Mouse (Mus musculus) gastrocnemius, postnatal 4 days (tissue): Measurements from ENCODE around the gene Frmd8. TPM values are rescaled to one million over a fixed set of nuclear protein-coding genes. Genes with fewer than 3 reads are reported as not detected.

Experiments
- DNase-seq, 2 experiments: peaks; one replicate each; pipeline ENCODE4 v3.0.0; 2021 to 2022; ENCODE audit warnings: low spot score in 2 of 2, mixed read lengths in 2 of 2
- total RNA-seq, 2 experiments: library from RNA; stranded (reverse); gene quantifications; 2 replicates each; pipeline ENCODE4 v1.2.3; 2021

The Frmd8 gene
- total RNA-seq, 2 experiments from 2014 or later = 16.2 to 16.7 TPM

- DNase-seq = no peak
Measured at GRCm38 (mm10) chr19:5840086-5840889, 34.8 kb downstream of the Frmd8 start.

DNA sequence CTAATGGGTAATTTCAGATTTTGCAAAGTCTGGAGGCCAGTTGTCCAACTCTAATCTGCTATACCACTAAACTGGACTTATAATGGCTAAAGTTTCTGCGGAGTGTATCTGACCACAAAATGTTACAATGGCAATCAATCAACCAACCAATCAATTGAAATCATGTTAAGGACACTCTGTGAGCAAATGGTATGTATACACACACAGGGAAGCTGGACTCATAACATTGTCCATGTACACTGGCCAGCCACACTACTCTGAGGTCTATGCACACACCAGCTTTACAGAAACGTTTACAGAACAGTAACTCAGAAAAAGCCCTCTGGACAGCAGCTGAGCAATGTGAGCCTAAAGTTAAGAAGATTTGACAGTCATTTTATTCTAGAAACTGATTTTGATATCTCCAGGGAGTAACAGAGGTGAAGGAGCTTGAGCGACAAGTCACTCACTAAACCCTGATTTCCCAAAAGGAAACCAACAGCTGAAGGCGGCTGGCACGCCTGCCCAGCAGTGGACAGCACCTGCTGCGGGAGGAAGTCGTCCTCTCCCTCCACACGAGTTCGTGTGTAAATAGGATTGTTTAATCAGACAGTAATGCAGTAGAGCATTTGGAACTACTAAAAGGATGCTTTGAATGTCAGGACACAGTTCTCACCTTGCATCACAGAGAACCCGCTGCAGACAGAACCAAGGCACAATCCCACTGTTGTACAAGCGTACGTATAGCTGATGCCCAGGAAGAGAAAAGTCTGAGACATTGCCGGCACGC lies 35.6 kb downstream of the Frmd8 start:
- no peak for DNase-seq

DNA sequence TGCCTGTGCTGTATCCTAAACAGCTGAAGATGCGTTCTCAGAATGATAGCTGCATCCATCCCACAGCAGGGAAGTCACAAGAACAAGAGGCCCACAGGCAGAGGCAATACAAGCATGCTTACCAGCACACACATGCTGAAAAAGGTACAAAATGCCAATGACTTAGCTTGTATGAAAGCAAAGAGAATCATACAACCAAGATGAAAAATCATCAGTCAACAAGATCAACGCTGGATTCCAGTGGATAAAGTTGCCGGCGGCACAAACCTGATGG lies 36.2 kb downstream of the Frmd8 start:
- no peak for DNase-seq

DNA sequence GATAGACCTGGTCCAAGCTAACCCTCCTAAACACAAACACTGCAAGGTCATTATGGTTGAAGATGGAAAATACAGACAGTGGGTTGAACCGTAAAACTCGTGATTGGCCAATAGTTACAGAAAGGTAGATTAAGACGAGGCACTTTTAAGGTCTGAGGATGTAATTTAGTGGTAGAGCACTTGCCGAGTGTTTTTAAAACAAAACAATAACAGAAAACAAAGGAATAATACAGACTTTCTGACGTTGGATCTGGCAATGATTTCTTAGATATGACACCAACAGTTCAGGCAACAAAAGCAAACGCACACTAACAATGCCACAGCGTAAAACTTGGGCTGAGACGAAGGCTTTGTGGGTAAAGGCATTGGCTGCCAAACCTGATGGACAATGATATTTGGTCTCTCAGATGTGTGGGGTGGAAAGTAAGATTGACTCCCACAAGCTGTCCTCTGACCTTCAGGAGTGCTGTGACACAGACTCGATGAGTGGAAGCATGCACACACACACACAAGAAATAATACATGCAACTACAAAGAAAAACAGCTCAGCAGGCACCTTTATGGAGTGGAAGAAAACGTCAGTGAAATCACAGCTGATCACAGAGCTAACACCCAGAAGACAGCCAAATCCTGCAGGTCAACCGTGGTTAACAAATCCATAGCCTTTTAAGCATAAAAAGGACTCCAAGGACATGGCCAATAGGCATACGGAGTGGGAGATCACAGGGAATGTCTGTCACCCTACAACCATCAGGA lies 36.8 kb downstream of the Frmd8 start:
- no peak for DNase-seq

GRCm38 (mm10) chr19:5837606-5838005 lies 37.5 kb downstream of the Frmd8 start:
- no peak for DNase-seq

- DNase-seq = no peak
Measured at GRCm38 (mm10) chr19:5836941-5837572, 38.0 kb downstream of the Frmd8 start.

GRCm38 (mm10) chr19:5835922-5836430 lies 39.1 kb downstream of the Frmd8 start:
- DNase-seq = no peak

DNA sequence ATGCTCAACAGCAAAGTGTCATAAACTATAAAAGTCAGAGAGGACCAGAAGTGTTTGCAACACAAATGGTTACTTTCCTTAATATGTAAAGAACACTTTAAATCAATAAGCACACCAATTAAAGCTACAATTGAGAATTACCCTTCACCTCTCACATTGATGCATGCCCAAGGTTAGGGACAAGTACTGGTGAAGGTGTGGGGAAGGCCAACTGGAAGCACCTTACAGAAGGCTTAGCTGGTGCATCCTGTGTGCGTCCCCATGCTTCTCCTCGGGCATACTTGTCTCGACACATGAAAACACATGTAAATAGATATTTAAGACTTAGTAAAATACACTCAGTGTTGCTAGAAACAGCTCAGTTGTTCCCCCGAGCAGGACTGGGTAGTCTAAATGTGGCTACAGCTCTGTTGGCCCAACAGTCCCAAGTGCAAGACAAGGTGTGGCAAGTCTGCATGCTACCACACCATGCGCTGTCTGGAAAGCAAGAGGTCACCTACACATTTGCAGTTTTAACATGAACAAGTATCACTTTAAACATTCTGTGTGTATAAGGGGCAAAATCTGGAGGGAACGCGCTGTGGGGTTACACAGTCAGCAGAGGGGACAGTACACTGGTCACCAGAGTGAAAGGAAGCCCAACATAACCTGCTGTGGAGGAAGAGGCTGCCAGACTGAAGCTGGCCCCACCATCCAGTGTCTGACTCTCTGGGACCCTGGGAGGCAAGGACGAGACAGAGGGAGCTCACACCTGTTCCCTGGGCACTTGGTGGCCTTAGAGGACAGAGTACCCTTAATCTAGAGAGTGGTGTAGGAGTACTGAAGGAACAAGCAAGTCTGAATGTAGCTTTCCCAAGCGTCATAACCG lies 39.8 kb downstream of the Frmd8 start:
- no peak for DNase-seq

- no peak for DNase-seq
Measured at GRCm38 (mm10) chr19:5834260-5834925, 40.7 kb downstream of the Frmd8 start.

GRCm38 (mm10) chr19:5833287-5834100 lies 41.6 kb downstream of the Frmd8 start:
- DNase-seq = no peak

DNA sequence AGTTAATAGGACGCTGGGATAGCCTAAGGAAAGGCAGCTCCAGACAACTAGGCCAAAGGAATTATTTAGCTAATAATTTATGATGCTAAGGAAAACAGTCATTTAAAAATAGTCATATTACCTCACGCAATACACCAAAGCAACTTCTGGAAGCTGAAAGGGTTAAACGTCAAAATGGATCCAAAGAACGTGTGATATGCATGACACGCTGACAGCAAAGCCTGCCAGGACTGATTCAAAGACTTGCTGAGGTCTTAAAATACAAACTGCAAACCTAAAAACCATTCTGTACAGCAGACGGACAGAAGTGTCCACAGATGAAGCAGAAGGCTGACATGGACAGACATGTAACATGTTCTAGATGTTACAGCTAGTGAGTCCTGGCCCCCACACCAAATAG lies 42.7 kb downstream of the Frmd8 start:
- no peak for DNase-seq

DNA sequence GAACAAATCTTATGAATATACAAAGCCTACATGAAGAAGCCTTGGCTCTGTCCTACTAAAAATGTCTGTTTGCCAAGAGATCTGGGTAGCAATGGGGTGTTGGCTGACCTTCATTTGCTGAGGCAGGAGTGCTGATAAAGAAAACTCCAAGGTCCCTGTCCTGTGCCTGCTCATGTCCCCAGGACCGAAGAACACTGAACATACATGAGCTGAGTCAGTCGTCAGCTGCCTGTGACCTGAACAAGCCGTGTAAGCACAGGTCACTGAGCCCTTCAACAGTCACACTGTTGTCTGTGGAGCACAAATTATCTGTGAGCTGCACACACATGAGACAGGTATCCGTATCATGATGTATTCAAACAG lies 43.1 kb downstream of the Frmd8 start:
- DNase-seq = no peak

DNA sequence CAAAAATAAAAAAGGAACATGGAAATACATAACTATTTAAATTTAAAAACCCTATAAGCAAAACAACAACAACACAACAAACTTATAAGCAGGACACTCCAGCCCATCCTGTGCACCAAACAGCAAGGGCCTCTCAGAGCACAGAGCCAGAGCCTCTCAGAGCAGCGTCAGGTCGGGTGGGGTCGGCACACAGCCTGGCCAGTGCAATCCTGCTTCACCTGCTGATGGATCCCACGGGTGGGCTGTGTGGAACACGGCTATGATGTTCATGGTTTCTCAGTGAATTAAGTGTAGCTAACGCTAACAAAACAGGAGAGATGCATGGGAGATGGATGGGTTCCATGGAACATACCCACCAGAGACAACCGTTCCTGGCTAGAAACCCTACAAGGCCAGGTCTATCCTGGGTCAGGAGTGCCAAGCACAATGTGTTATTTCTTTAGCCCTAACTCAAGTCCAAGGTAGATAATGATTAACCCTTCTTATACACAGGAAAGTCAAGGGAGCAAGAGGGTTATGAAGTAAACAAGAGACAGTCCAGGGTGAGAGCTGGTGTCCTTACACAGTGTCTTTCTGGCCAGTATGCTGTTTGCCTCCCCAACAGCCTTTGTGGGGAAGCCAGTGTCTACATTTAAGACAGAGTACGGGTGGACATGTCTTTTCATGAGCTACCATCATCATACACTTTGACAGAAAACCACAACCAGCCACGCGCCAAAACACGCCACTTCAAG lies 43.7 kb downstream of the Frmd8 start:
- no peak for DNase-seq

DNA sequence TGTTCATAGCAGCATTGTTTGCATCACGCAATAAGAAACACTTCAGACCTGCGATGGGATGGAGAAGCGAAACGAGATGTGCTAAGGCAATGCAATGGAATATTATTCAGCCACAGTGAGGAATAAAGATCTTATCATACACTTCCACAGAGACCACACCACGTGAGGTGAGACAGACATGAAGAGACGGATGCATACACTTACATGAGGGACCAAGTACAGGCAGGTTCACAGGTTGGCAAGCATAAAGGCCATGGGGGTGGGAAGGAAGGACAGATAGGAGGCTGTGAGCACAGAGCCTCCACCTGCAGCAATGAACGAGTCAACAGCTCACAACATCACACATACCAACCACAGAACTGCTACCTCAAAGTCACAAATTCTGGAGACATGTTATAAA lies 44.3 kb downstream of the Frmd8 start:
- no peak for DNase-seq

- no peak for DNase-seq
Measured at GRCm38 (mm10) chr19:5829958-5830615, 45.0 kb downstream of the Frmd8 start.

- no peak for DNase-seq
Measured at GRCm38 (mm10) chr19:5828905-5829304, 46.2 kb downstream of the Frmd8 start.

DNA sequence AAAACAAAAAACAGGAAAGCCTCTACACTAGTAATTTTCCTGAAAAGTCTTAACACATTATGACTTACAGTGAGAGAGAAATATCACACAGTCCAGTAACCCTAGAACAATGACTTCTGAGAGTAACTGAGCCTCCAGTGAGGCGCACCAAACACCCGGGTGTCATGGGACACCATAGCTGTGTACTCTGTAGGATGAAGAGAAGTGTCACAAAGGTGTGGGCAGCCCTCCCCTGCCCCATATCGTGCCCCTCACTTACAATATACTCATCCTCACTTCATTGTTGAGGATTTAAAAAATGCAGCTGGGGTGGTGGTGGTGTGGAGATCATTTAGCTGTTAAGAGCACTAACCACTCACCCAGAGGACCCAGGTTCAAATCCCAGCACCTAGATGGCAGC lies 46.9 kb downstream of the Frmd8 start:
- DNase-seq = no peak
